Mouse (Mus musculus): ENCODE measurements at regions not wholly inside any gene's neighbourhood (a gene's known extent, or its start where the extent isn't known, plus 50 kb on each side); places are given as distances from the start of the nearest gene placed in this dataset.

- no peak for DNase-seq
- no peaks in the 10 kb centered on the region for H3K36me3 ChIP-seq (ENCODE audit: control insufficient read depth, insufficient read depth, low read length)
- no peak overlapping the region for H3K27ac ChIP-seq (ENCODE audit: control insufficient read depth, insufficient read depth, low read length)
- TF ChIP-seq POLR2A (IDR thresholded peaks at IDR 0.05; ENCODE audit: control insufficient read depth, extremely low read depth, insufficient read depth, low read length, poor library complexity) (no peak), CTCF (IDR thresholded peaks at IDR 0.05; ENCODE audit: borderline replicate concordance, control insufficient read depth, extremely low read depth, insufficient read depth, low read length, poor library complexity) (no peak)
- 82% methylated on average over 7 of the region's 7 CpGs for WGBS
- H3K27me3 ChIP-seq (ENCODE audit: control insufficient read depth, insufficient read depth, low read length), result no peaks in the 10 kb centered on the region
- H3K4me1 ChIP-seq (replicated peaks; ENCODE audit: control insufficient read depth, insufficient read depth, low read length), result peaks cover 21% of the 10 kb centered on the region
- H3K4me3 ChIP-seq (ENCODE audit: control insufficient read depth, insufficient read depth, low read length), result no peak overlapping the region
Observed at GRCm38 (mm10) chr16:93019800-93020555, 194.0 kb upstream of the Runx1 start.

- Histone ChIP-seq H3K4me3 (ENCODE audit: control insufficient read depth, insufficient read depth, low read length) (no peak overlapping the region), H3K4me1 (replicated peaks; ENCODE audit: control insufficient read depth, insufficient read depth, low read length) (peaks cover 29% of the 10 kb centered on the region), H3K27me3 (ENCODE audit: control insufficient read depth, insufficient read depth, low read length) (no peaks in the 10 kb centered on the region), H3K27ac (ENCODE audit: control insufficient read depth, insufficient read depth, low read length) (no peak overlapping the region), H3K36me3 (ENCODE audit: control insufficient read depth, insufficient read depth, low read length) (no peaks in the 10 kb centered on the region)
- TF ChIP-seq POLR2A (IDR thresholded peaks at IDR 0.05; ENCODE audit: control insufficient read depth, extremely low read depth, insufficient read depth, low read length, poor library complexity) (no peak), CTCF (IDR thresholded peaks at IDR 0.05; ENCODE audit: borderline replicate concordance, control insufficient read depth, extremely low read depth, insufficient read depth, low read length, poor library complexity) (no peak)
- WGBS, result 17% methylated on average over 5 of the region's 5 CpGs
- no peak for DNase-seq
Observed at GRCm38 (mm10) chr16:93018766-93019165, 192.8 kb upstream of the Runx1 start.

GRCm38 (mm10) chr16:93017025-93017424 is 191.1 kb upstream of the Runx1 start:
- Histone ChIP-seq H3K4me3 (ENCODE audit: control insufficient read depth, insufficient read depth, low read length) (no peak overlapping the region), H3K36me3 (ENCODE audit: control insufficient read depth, insufficient read depth, low read length) (no peaks in the 10 kb centered on the region), H3K27me3 (ENCODE audit: control insufficient read depth, insufficient read depth, low read length) (no peaks in the 10 kb centered on the region), H3K4me1 (replicated peaks; ENCODE audit: control insufficient read depth, insufficient read depth, low read length) (peaks cover 33% of the 10 kb centered on the region), H3K27ac (ENCODE audit: control insufficient read depth, insufficient read depth, low read length) (no peak overlapping the region)
- WGBS, result 44% methylated on average over 9 of the region's 9 CpGs
- TF ChIP-seq POLR2A (IDR thresholded peaks at IDR 0.05; ENCODE audit: control insufficient read depth, extremely low read depth, insufficient read depth, low read length, poor library complexity) (no peak), CTCF (IDR thresholded peaks at IDR 0.05; ENCODE audit: borderline replicate concordance, control insufficient read depth, extremely low read depth, insufficient read depth, low read length, poor library complexity) (no peak)
- DNase-seq, result no peak

GRCm38 (mm10) chr16:93015636-93016035 is 189.7 kb upstream of the Runx1 start:
- no peak for DNase-seq
- Histone ChIP-seq H3K27me3 (ENCODE audit: control insufficient read depth, insufficient read depth, low read length) (no peaks in the 10 kb centered on the region), H3K4me1 (replicated peaks; ENCODE audit: control insufficient read depth, insufficient read depth, low read length) (peaks cover 35% of the 10 kb centered on the region), H3K4me3 (ENCODE audit: control insufficient read depth, insufficient read depth, low read length) (no peak overlapping the region), H3K36me3 (ENCODE audit: control insufficient read depth, insufficient read depth, low read length) (no peaks in the 10 kb centered on the region), H3K27ac (ENCODE audit: control insufficient read depth, insufficient read depth, low read length) (no peak overlapping the region)
- TF ChIP-seq CTCF (IDR thresholded peaks at IDR 0.05; ENCODE audit: borderline replicate concordance, control insufficient read depth, extremely low read depth, insufficient read depth, low read length, poor library complexity), result no peak
- 96% methylated on average over 6 of the region's 6 CpGs for WGBS

GRCm38 (mm10) chr16:93014991-93015390 is 189.0 kb upstream of the Runx1 start:
- TF ChIP-seq CTCF (IDR thresholded peaks at IDR 0.05; ENCODE audit: borderline replicate concordance, control insufficient read depth, extremely low read depth, insufficient read depth, low read length, poor library complexity), result no peak
- no peak for TF ChIP-seq POLR2A (IDR thresholded peaks at IDR 0.05; ENCODE audit: control insufficient read depth, extremely low read depth, insufficient read depth, low read length, poor library complexity)
- H3K36me3 ChIP-seq (ENCODE audit: control insufficient read depth, insufficient read depth, low read length), result no peaks in the 10 kb centered on the region
- H3K4me3 ChIP-seq (ENCODE audit: control insufficient read depth, insufficient read depth, low read length), result no peak overlapping the region
- H3K27me3 ChIP-seq (ENCODE audit: control insufficient read depth, insufficient read depth, low read length), result no peaks in the 10 kb centered on the region
- 97% methylated on average over 9 of the region's 9 CpGs for WGBS
- no peak overlapping the region for H3K27ac ChIP-seq (ENCODE audit: control insufficient read depth, insufficient read depth, low read length)
- DNase-seq, result no peak
- H3K4me1 ChIP-seq (replicated peaks; ENCODE audit: control insufficient read depth, insufficient read depth, low read length), result peaks cover 35% of the 10 kb centered on the region

- no peaks in the 10 kb centered on the region for H3K36me3 ChIP-seq (ENCODE audit: control insufficient read depth, insufficient read depth, low read length)
- TF ChIP-seq CTCF (IDR thresholded peaks at IDR 0.05; ENCODE audit: borderline replicate concordance, control insufficient read depth, extremely low read depth, insufficient read depth, low read length, poor library complexity) (no peak), POLR2A (IDR thresholded peaks at IDR 0.05; ENCODE audit: control insufficient read depth, extremely low read depth, insufficient read depth, low read length, poor library complexity) (no peak)
- no peak overlapping the region for H3K4me3 ChIP-seq (ENCODE audit: control insufficient read depth, insufficient read depth, low read length)
- DNase-seq, result no peak
- H3K27me3 ChIP-seq (ENCODE audit: control insufficient read depth, insufficient read depth, low read length), result no peaks in the 10 kb centered on the region
- WGBS, result 37% methylated on average over 8 of the region's 8 CpGs
- H3K4me1 ChIP-seq (replicated peaks; ENCODE audit: control insufficient read depth, insufficient read depth, low read length), result peaks cover 33% of the 10 kb centered on the region
- H3K27ac ChIP-seq (ENCODE audit: control insufficient read depth, insufficient read depth, low read length), result no peak overlapping the region
Observed at GRCm38 (mm10) chr16:93013881-93014280, 187.9 kb upstream of the Runx1 start.

GRCm38 (mm10) chr16:93013256-93013655 is 187.3 kb upstream of the Runx1 start:
- 87% methylated on average over 7 of the region's 7 CpGs for WGBS

More at GRCm38 (mm10) chr16:93013256-93013655, 187.3 kb upstream of the Runx1 start:
- H3K4me1 ChIP-seq (replicated peaks; ENCODE audit: control insufficient read depth, insufficient read depth, low read length), result peaks cover 28% of the 10 kb centered on the region
- no peak overlapping the region for H3K4me3 ChIP-seq (ENCODE audit: control insufficient read depth, insufficient read depth, low read length)
- H3K36me3 ChIP-seq (ENCODE audit: control insufficient read depth, insufficient read depth, low read length), result no peaks in the 10 kb centered on the region
- TF ChIP-seq POLR2A (IDR thresholded peaks at IDR 0.05; ENCODE audit: control insufficient read depth, extremely low read depth, insufficient read depth, low read length, poor library complexity) (no peak), CTCF (IDR thresholded peaks at IDR 0.05; ENCODE audit: borderline replicate concordance, control insufficient read depth, extremely low read depth, insufficient read depth, low read length, poor library complexity) (no peak)
- no peaks in the 10 kb centered on the region for H3K27me3 ChIP-seq (ENCODE audit: control insufficient read depth, insufficient read depth, low read length)
- DNase-seq, result no peak
- H3K27ac ChIP-seq (ENCODE audit: control insufficient read depth, insufficient read depth, low read length), result no peak overlapping the region
